Mouse (Mus musculus): ENCODE data around the gene Snapc4.

DNA sequence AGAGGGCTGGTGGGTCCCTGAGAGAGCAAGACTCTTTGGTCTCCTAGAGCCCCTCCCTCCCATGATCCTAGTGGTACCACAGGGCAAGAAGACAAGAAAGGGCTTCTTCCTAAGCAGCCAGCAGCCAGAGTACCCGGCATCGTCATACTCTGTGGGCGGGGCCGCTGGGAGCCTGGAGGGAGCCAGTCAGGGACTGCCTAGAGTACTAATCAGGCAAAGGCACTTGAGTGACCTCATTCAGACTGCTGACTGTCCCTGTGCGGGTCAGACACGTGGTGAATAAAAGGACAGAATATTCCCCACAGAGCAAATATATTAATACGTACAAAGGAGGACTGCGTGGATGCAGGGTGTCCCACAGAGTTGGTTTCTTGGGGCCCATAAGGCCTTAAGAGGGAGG, 51.1 kb downstream of the Snapc4 start:
- TF ChIP-seq CTCF (IDR thresholded peaks at IDR 0.05; ENCODE audit: borderline replicate concordance, insufficient read depth, low read depth, low read length) (no peak), POLR2A (IDR thresholded peaks at IDR 0.05; ENCODE audit: borderline replicate concordance, insufficient read depth, low read length) (no peak)
